Mouse (Mus musculus): ENCODE data around the gene Fibp.

- no peak for TF ChIP-seq CTCF (IDR thresholded peaks at IDR 0.05; ENCODE audit: borderline replicate concordance, insufficient read depth, low read length)
- TF ChIP-seq POLR2A (IDR thresholded peaks at IDR 0.05; ENCODE audit: low read depth, low read length), result no peak
Observed at GRCm38 (mm10) chr19:5414534-5414957, 45.9 kb upstream of the Fibp start.
